Mouse (Mus musculus): ENCODE results near the gene Prdm10.

Prdm10 gene

GRCm38 (mm10) chr9:31430011-31430410 lies 149.7 kb downstream of the Prdm10 start:
- ChIA-PET CTCF (interaction anchor here in 2 of 4 experiments (0.5 to 1.0 kb wide), 2 partner anchors 30 to 779 kb away, joined by 3 to 4 read pairs; no protein-coding TSS in a partner anchor), POLR2A (interaction anchor here in 2 of 4 experiments (0.6 to 2.4 kb wide), 5 partner anchors 8 to 38 kb away, joined by 3 to 8 read pairs (median 4); no protein-coding TSS in a partner anchor)
